Mouse (Mus musculus) CH12.LX (cell line): ENCODE data around the gene Ccdc78. TPM values are rescaled to one million over a fixed set of nuclear protein-coding genes. Genes with fewer than 3 reads are reported as not detected.

Source experiments
- DNase-seq: peaks from one replicate; pipeline ENCODE4 v3.0.0-alpha.2; 2013; ENCODE audit errors: extremely low read depth
- H3K27ac ChIP-seq: 2 replicates; pipeline ENCODE4 v1.5.1; 2012; ENCODE audit warnings: low read depth, mild to moderate bottlenecking, control low read depth, moderate library complexity; ENCODE audit not compliant: insufficient read depth
- H3K27me3 ChIP-seq: replicated peaks from 2 replicates; pipeline ENCODE3; 2012; ENCODE audit warnings: inconsistent platforms
- H3K36me3 ChIP-seq, 2 experiments: replicated peaks in 1 of 2; 2 replicates each; pipeline versions ENCODE3 to v1.6.1; 2012; ENCODE audit warnings: inconsistent platforms in 1 of 2, low read length in 1 of 2, mild to moderate bottlenecking in 1 of 2, mixed read lengths in 1 of 2, moderate library complexity in 1 of 2; ENCODE audit not compliant: control insufficient read depth in 1 of 2, insufficient read depth in 1 of 2
- H3K4me1 ChIP-seq, 2 experiments: 2 replicates each; pipeline ENCODE4 v1.6.1; 2012; ENCODE audit warnings: inconsistent platforms in 1 of 2, moderate library complexity in 1 of 2; ENCODE audit not compliant: insufficient read depth in 2 of 2, control insufficient read depth in 1 of 2
- H3K4me2 ChIP-seq: 2 replicates; pipeline ENCODE4 v1.6.1; 2012; ENCODE audit warnings: low read depth, mild to moderate bottlenecking, control low read depth; ENCODE audit not compliant: poor library complexity, insufficient read depth, severe bottlenecking
- H3K4me3 ChIP-seq, 3 experiments: fragments of 150-350 bp in 1 of 3; sonication (generic) in 1 of 3; replicated peaks in 1 of 3; 2 replicates each; pipeline versions ENCODE3 to v1.5.1; 2011 to 2012; ENCODE audit warnings: low read depth in 2 of 3, low read length in 2 of 3, mild to moderate bottlenecking in 2 of 3, moderate library complexity in 2 of 3, control low read depth in 1 of 3, improper control_type of control experiment in 1 of 3, inconsistent platforms in 1 of 3, mixed read lengths in 1 of 3; ENCODE audit not compliant: poor library complexity in 1 of 3
- H3K79me2 ChIP-seq: replicated peaks from 2 replicates; pipeline ENCODE4 v1.6.1; 2012; ENCODE audit warnings: mild to moderate bottlenecking, moderate library complexity; ENCODE audit not compliant: control insufficient read depth, poor library complexity, insufficient read depth, severe bottlenecking; ENCODE audit errors: extremely low read depth
- H3K9ac ChIP-seq: 2 replicates; pipeline ENCODE4 v1.6.1; 2012; ENCODE audit warnings: low read depth, mild to moderate bottlenecking, control low read depth, moderate library complexity; ENCODE audit not compliant: insufficient read depth
- H3K9me3 ChIP-seq: replicated peaks from 2 replicates; pipeline ENCODE3; 2012; ENCODE audit warnings: low read length, inconsistent platforms, mixed read lengths
- BHLHE40 ChIP-seq: IDR thresholded peaks from 2 replicates; pipeline ENCODE4 v1.6.1; 2011; ENCODE audit warnings: mild to moderate bottlenecking, low read depth, low read length, improper control_type of control experiment
- CHD1 ChIP-seq: IDR thresholded peaks from 2 replicates; pipeline ENCODE4 v1.6.1; 2012; ENCODE audit warnings: low read depth, low read length, improper control_type of control experiment, inconsistent platforms
- CHD2 ChIP-seq: IDR thresholded peaks from 2 replicates; pipeline ENCODE4 v1.6.1; 2011; ENCODE audit warnings: low read length, improper control_type of control experiment
- CTCF ChIP-seq, 2 experiments: IDR thresholded peaks in 1 of 2; conservative IDR thresholded peaks in 1 of 2; 2 replicates each; pipeline ENCODE4 v1.5.1; 2011 to 2012; ENCODE audit warnings: low read depth in 2 of 2, low read length in 2 of 2, improper control_type of control experiment in 1 of 2, inconsistent platforms in 1 of 2, mild to moderate bottlenecking in 1 of 2, moderate library complexity in 1 of 2
- E2F4 ChIP-seq: IDR thresholded peaks from 2 replicates; pipeline ENCODE4 v1.6.1; 2011; ENCODE audit warnings: low read depth, low read length, improper control_type of control experiment; ENCODE audit not compliant: insufficient replicate concordance
- ELF1 ChIP-seq: IDR thresholded peaks from 2 replicates; pipeline ENCODE4 v1.6.1; 2014; ENCODE audit warnings: low read depth, mild to moderate bottlenecking, inconsistent platforms, low read length, improper control_type of control experiment
- EP300 ChIP-seq: IDR thresholded peaks from 2 replicates; pipeline ENCODE4 v1.6.1; 2011; ENCODE audit warnings: low read length, improper control_type of control experiment
- ETS1 ChIP-seq: conservative IDR thresholded peaks from 2 replicates; pipeline ENCODE4 v1.6.1; 2012; ENCODE audit warnings: low read depth, mild to moderate bottlenecking, inconsistent platforms, low read length, improper control_type of control experiment, moderate library complexity
- GABPA ChIP-seq: IDR thresholded peaks from 2 replicates; pipeline ENCODE4 v1.6.1; 2012; ENCODE audit warnings: low read depth, low read length, improper control_type of control experiment, inconsistent platforms; ENCODE audit not compliant: insufficient replicate concordance
- HCFC1 ChIP-seq: IDR thresholded peaks from 2 replicates; pipeline ENCODE4 v1.6.1; 2012; ENCODE audit warnings: low read depth, mild to moderate bottlenecking, inconsistent platforms, low read length, improper control_type of control experiment
- IRF4 ChIP-seq: IDR thresholded peaks from 2 replicates; pipeline ENCODE4 v1.6.1; 2014; ENCODE audit warnings: low read depth, mild to moderate bottlenecking, inconsistent platforms, low read length, improper control_type of control experiment
- JUN ChIP-seq: IDR thresholded peaks from 2 replicates; pipeline ENCODE4 v1.6.1; 2011; ENCODE audit warnings: low read depth, mild to moderate bottlenecking, low read length, improper control_type of control experiment, moderate library complexity; ENCODE audit not compliant: insufficient read depth
- JUND ChIP-seq: conservative IDR thresholded peaks from 2 replicates; pipeline ENCODE4 v1.6.1; 2011; ENCODE audit warnings: low read depth, low read length, improper control_type of control experiment
- KAT2A ChIP-seq: IDR thresholded peaks from 2 replicates; pipeline ENCODE4 v1.6.1; 2012; ENCODE audit warnings: low read length, improper control_type of control experiment, inconsistent platforms; ENCODE audit not compliant: insufficient replicate concordance
- MAFK ChIP-seq: IDR thresholded peaks from 2 replicates; pipeline ENCODE4 v1.6.1; 2011; ENCODE audit warnings: low read length, improper control_type of control experiment; ENCODE audit not compliant: insufficient replicate concordance
- MAX ChIP-seq: IDR thresholded peaks from 2 replicates; pipeline ENCODE4 v1.6.1; 2011; ENCODE audit warnings: low read length, improper control_type of control experiment
- MAZ ChIP-seq: IDR thresholded peaks from 2 replicates; pipeline ENCODE4 v1.6.1; 2012; ENCODE audit warnings: low read depth, mild to moderate bottlenecking, inconsistent platforms, low read length, improper control_type of control experiment, moderate library complexity
- MEF2A ChIP-seq: IDR thresholded peaks from 2 replicates; pipeline ENCODE4 v1.6.1; 2014; ENCODE audit warnings: low read depth, mild to moderate bottlenecking, inconsistent platforms, low read length, improper control_type of control experiment, borderline replicate concordance
- MXI1 ChIP-seq: IDR thresholded peaks from 2 replicates; pipeline ENCODE4 v1.6.1; 2011; ENCODE audit warnings: mild to moderate bottlenecking, low read depth, low read length, improper control_type of control experiment
- MYC ChIP-seq: IDR thresholded peaks from 2 replicates; pipeline ENCODE4 v1.6.1; 2011; ENCODE audit warnings: low read depth, mild to moderate bottlenecking, improper control_type of control experiment, low read length
- NELFE ChIP-seq: IDR thresholded peaks from 2 replicates; pipeline ENCODE4 v1.6.1; 2011; ENCODE audit warnings: low read depth, low read length, improper control_type of control experiment
- NRF1 ChIP-seq: IDR thresholded peaks from 2 replicates; pipeline ENCODE4 v1.6.1; 2014; ENCODE audit warnings: low read depth, mild to moderate bottlenecking, inconsistent platforms, low read length, improper control_type of control experiment, moderate library complexity
- PAX5 ChIP-seq: IDR thresholded peaks from 2 replicates; pipeline ENCODE4 v1.6.1; 2012; ENCODE audit warnings: low read length, inconsistent platforms, mixed read lengths
- POLR2A ChIP-seq: IDR thresholded peaks from 2 replicates; pipeline ENCODE4 v1.6.1; 2011; ENCODE audit warnings: low read depth, mild to moderate bottlenecking, improper control_type of control experiment, low read length
- POLR2AphosphoS2 ChIP-seq: IDR thresholded peaks from 2 replicates; pipeline ENCODE4 v1.6.1; 2011; ENCODE audit warnings: low read depth, low read length, improper control_type of control experiment
- RAD21 ChIP-seq: IDR thresholded peaks from 2 replicates; pipeline ENCODE4 v1.6.1; 2011; ENCODE audit warnings: low read depth, mild to moderate bottlenecking, low read length, improper control_type of control experiment, moderate library complexity
- RCOR1 ChIP-seq: conservative IDR thresholded peaks from 2 replicates; pipeline ENCODE4 v1.6.1; 2012; ENCODE audit warnings: low read depth, mild to moderate bottlenecking, inconsistent platforms, low read length, improper control_type of control experiment
- SIN3A ChIP-seq: IDR thresholded peaks from 2 replicates; pipeline ENCODE4 v1.6.1; 2012; ENCODE audit warnings: low read length, improper control_type of control experiment, inconsistent platforms
- SMC3 ChIP-seq: IDR thresholded peaks from 2 replicates; pipeline ENCODE4 v1.6.1; 2011; ENCODE audit warnings: low read depth, low read length, improper control_type of control experiment
- TBP ChIP-seq: conservative IDR thresholded peaks from 2 replicates; pipeline ENCODE4 v1.6.1; 2011; ENCODE audit warnings: low read depth, low read length, improper control_type of control experiment
- TCF12 ChIP-seq: IDR thresholded peaks from 2 replicates; pipeline ENCODE4 v1.6.1; 2014; ENCODE audit warnings: low read depth, mild to moderate bottlenecking, inconsistent platforms, low read length, improper control_type of control experiment
- UBTF ChIP-seq: IDR thresholded peaks from 2 replicates; pipeline ENCODE4 v1.6.1; 2012; ENCODE audit warnings: low read depth, mild to moderate bottlenecking, inconsistent platforms, low read length, improper control_type of control experiment, moderate library complexity
- USF1 ChIP-seq: IDR thresholded peaks from 2 replicates; pipeline ENCODE4 v1.6.1; 2014; ENCODE audit warnings: low read depth, mild to moderate bottlenecking, inconsistent platforms, low read length, improper control_type of control experiment
- USF2 ChIP-seq: conservative IDR thresholded peaks from 2 replicates; pipeline ENCODE4 v1.6.1; 2011; ENCODE audit warnings: low read depth, low read length, improper control_type of control experiment
- ZC3H11A ChIP-seq: IDR thresholded peaks from 2 replicates; pipeline ENCODE4 v1.6.1; 2012; ENCODE audit warnings: low read depth, mild to moderate bottlenecking, inconsistent platforms, low read length, improper control_type of control experiment
- ZKSCAN1 ChIP-seq: IDR thresholded peaks from 2 replicates; pipeline ENCODE4 v1.6.1; 2012; ENCODE audit warnings: low read depth, inconsistent platforms, low read length, improper control_type of control experiment, borderline replicate concordance
- ZMIZ1 ChIP-seq: IDR thresholded peaks from 2 replicates; pipeline ENCODE4 v1.6.1; 2012; ENCODE audit warnings: low read depth, mild to moderate bottlenecking, inconsistent platforms, low read length, improper control_type of control experiment
- ZNF384 ChIP-seq: IDR thresholded peaks from 2 replicates; pipeline ENCODE4 v1.6.1; 2012; ENCODE audit warnings: low read depth, low read length, improper control_type of control experiment, inconsistent platforms
- dilution Hi-C: fragments of 300-500 bp; cut with MboI; formaldehyde crosslinking; loops from 2 replicates; pipeline ENCODE4 v1.14.3; 2020; ENCODE audit warnings: low sequenced_read_pairs; ENCODE audit not compliant: extremely low pct_unique_long_range_greater_than_20kb, extremely low pct_ligation_motif_present
- in situ Hi-C: fragments of 300-500 bp; cut with MboI; formaldehyde crosslinking; loops from 3 replicates; pipeline ENCODE4 v1.14.3; 2019; ENCODE audit warnings: low sequenced_read_pairs, low pct_ligation_motif_present, low pct_unique_long_range_greater_than_20kb, mixed read lengths
- polyA plus RNA-seq: library from polyadenylated mRNA; unstranded; fragments of >175 nt; gene quantifications from 2 replicates; pipeline ENCODE4 v1.2.1, GENCODE M21; 2012; ENCODE audit warnings: low read depth; ENCODE audit not compliant: insufficient read length
- total RNA-seq, 2 experiments: library from RNA; depleted of rRNA; stranded (reverse); fragments of 300-350 nt in 1 of 2; fragments of >200 nt in 1 of 2; gene quantifications; 2 replicates each; pipeline ENCODE4 v1.2.3; 2012 to 2014

Ccdc78 gene
- total and polyA plus RNA-seq, 3 experiments, result 0.13 to 0.40 (median 0.25) TPM

DNA sequence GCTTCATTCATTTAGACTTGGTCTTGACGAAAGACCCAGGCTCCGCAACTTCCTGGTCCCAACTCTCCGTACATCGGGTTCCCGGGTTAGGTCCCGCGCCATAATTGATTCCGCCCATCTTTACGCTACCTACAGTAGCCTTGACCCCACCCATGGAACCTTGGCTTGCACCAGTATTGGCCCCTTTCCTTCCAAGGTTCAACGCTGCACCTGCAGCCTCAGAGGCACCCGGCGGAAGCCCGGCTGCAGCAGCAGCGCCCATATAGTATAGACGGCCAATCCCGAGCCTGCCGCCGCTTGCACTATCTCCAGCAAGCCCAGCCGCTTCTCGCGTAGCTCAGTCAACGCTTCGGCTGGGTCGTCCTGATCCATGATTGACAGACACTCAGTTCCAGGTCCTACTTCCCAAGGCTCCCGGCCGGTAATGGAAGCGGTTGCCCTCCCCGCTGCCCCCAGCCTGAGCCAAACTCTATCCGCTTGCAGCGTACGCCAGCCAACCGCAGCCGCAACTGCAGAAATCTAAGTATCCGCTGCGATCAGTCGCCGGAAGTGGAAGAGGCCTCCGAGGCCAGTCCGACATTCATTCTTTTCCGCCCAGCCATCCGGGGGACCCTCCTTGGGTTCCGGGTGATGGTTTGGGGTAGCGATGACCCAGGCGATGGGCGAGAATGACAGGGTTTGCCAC is 5.6 kb downstream of the Ccdc78 start:
- H3K27ac ChIP-seq, result peak overlapping the region; percentile 67
- peak overlapping the region; percentile 42 for H3K9ac ChIP-seq
- peaks cover 17 to 44% of the 10 kb centered on the region in 2 experiments for H3K36me3 ChIP-seq
- H3K4me2 ChIP-seq, result peak overlapping the region; percentile 71; the same call in 1 of the 2 replicates
- in situ Hi-C loops (loop anchor here (10.0 kb wide), 1 partner anchor 57 kb away; the partner anchor contains the start of gene Mslnl), dilution Hi-C loops (no loop called here)
- 0 out of 2 replicates have a peak, but pooled peaks cover 3% of the 10 kb centered on the region for H3K79me2 ChIP-seq
- peak; percentile 60; the same call in 1 of the 2 replicates for TF ChIP-seq MEF2A
- TF ChIP-seq ZC3H11A, result no peak
- 0 out of 2 replicates have a peak, but pooled peaks have one; percentile 36 for TF ChIP-seq POLR2AphosphoS2
- TF ChIP-seq CHD1, result no peak
- no peak for TF ChIP-seq JUN
- peak; percentile 46 for TF ChIP-seq NRF1
- no peak for TF ChIP-seq CTCF (conservative IDR thresholded peaks at IDR 0.05 in 1 of 2, IDR thresholded peaks at IDR 0.05 in 1 of 2; ENCODE audit: low read depth in 2 of 2, low read length in 2 of 2)
- TF ChIP-seq IRF4, result peak; percentile 79
- TF ChIP-seq MXI1, result peak; percentile 83
- no peak for TF ChIP-seq E2F4
- TF ChIP-seq ZKSCAN1, result peak; percentile 20; the same call in 1 of the 2 replicates
- peak; percentile 77 for TF ChIP-seq ELF1
- TF ChIP-seq GABPA, result peak; percentile 24; the same call in 1 of the 2 replicates
- 0 out of 2 replicates have a peak, but pooled peaks have one; percentile 76 for TF ChIP-seq NELFE
- TF ChIP-seq KAT2A, result peak; percentile 83; the same call in 1 of the 2 replicates
- peak; percentile 81 for TF ChIP-seq CHD2
- TF ChIP-seq ZMIZ1, result peak; percentile 85
- TF ChIP-seq MYC, result 0 out of 2 replicates have a peak, but pooled peaks have one; percentile 12
- TF ChIP-seq ETS1, result no peak
- no peak for TF ChIP-seq EP300
- peak; percentile 79 for TF ChIP-seq POLR2A
- TF ChIP-seq ZNF384, result no peak
- TF ChIP-seq TBP, result peak; percentile 63; the same call in 1 of the 2 replicates
- TF ChIP-seq MAX, result peak; percentile 55; the same call in 1 of the 2 replicates
- TF ChIP-seq SIN3A, result peak; percentile 94; the same call in 1 of the 2 replicates
- TF ChIP-seq MAZ, result peak; percentile 74; the same call in 1 of the 2 replicates
- TF ChIP-seq MAFK, result no peak
- TF ChIP-seq UBTF, result peak; percentile 23; the same call in 1 of the 2 replicates
- no peak for TF ChIP-seq RAD21
- peak; percentile 92 for TF ChIP-seq HCFC1
- TF ChIP-seq PAX5, result no peak
- TF ChIP-seq USF2, result no peak; the same call in 1 of the 2 replicates
- no peak for TF ChIP-seq USF1
- no peak for TF ChIP-seq SMC3
- peak; percentile 86 for TF ChIP-seq TCF12
- no peak for TF ChIP-seq JUND
- TF ChIP-seq BHLHE40, result no peak
- peak; percentile 84 for TF ChIP-seq RCOR1
- H3K4me1 ChIP-seq, result peaks cover 14 to 29% of the 10 kb centered on the region in 2 experiments
- peak overlapping the region; percentile 67 to 83 (median 76) for H3K4me3 ChIP-seq
- H3K9me3 ChIP-seq, result no peaks in the 10 kb centered on the region
- peak; percentile 84 for DNase-seq
- no peaks in the 10 kb centered on the region for H3K27me3 ChIP-seq
